Mouse (Mus musculus) neural tube, embryonic 10.5 days (tissue): ENCODE measurements around the gene Icam2.

Source experiments
- DNase-seq: peaks from one replicate; pipeline ENCODE4 v3.0.0-alpha.2; 2017; ENCODE audit warnings: low spot score; ENCODE audit errors: extremely low spot score

Gene Icam2

GRCm38 (mm10) chr11:106391546-106392188 lies 3.8 kb upstream of the Icam2 start:
- DNase-seq, result peak; percentile 68

GRCm38 (mm10) chr11:106390757-106391156 lies 2.9 kb upstream of the Icam2 start:
- DNase-seq, result no peak

- no peak for DNase-seq
Observed at GRCm38 (mm10) chr11:106389611-106390010, 1.7 kb upstream of the Icam2 start.

- DNase-seq, result no peak
Observed at GRCm38 (mm10) chr11:106387020-106387419, 855 bp downstream of the Icam2 start.

- DNase-seq, result no peak
Observed at GRCm38 (mm10) chr11:106386409-106386808, 1.5 kb downstream of the Icam2 start.

GRCm38 (mm10) chr11:106383051-106383790 lies 4.7 kb downstream of the Icam2 start:
- DNase-seq, result no peak

GRCm38 (mm10) chr11:106382424-106382823 lies 5.5 kb downstream of the Icam2 start:
- no peak for DNase-seq

GRCm38 (mm10) chr11:106381883-106382282 lies 6.0 kb downstream of the Icam2 start:
- no peak for DNase-seq

- DNase-seq, result no peak
Observed at GRCm38 (mm10) chr11:106381011-106381410, 6.9 kb downstream of the Icam2 start.

GRCm38 (mm10) chr11:106374979-106375378 lies 12.9 kb downstream of the Icam2 start:
- DNase-seq, result no peak

GRCm38 (mm10) chr11:106374559-106374958 lies 13.3 kb downstream of the Icam2 start:
- no peak for DNase-seq

- DNase-seq, result no peak
Observed at GRCm38 (mm10) chr11:106373998-106374397, 13.9 kb downstream of the Icam2 start.

GRCm38 (mm10) chr11:106366316-106366715 lies 21.6 kb downstream of the Icam2 start:
- DNase-seq, result peak; percentile 85

GRCm38 (mm10) chr11:106365366-106365765 lies 22.5 kb downstream of the Icam2 start, which contains the start of gene Prr29:
Gene Prr29 (plus strand): TSS chr11:106365472.
- no peak for DNase-seq

- DNase-seq, result peak; percentile 27
Observed at GRCm38 (mm10) chr11:106364712-106365111, 23.2 kb downstream of the Icam2 start.

GRCm38 (mm10) chr11:106359350-106359749 lies 28.5 kb downstream of the Icam2 start:
- DNase-seq, result peak; percentile 37

- DNase-seq, result no peak
Observed at GRCm38 (mm10) chr11:106355382-106356128, 32.3 kb downstream of the Icam2 start.

GRCm38 (mm10) chr11:106354181-106354580 lies 33.7 kb downstream of the Icam2 start:
- no peak for DNase-seq

GRCm38 (mm10) chr11:106353188-106353587 lies 34.7 kb downstream of the Icam2 start, which contains the start of gene Scn4a:
Gene Scn4a (minus strand): TSS chr11:106353288.
- no peak for DNase-seq

- no peak for DNase-seq
Observed at GRCm38 (mm10) chr11:106351941-106352340, 35.9 kb downstream of the Icam2 start.

- DNase-seq, result no peak
Observed at GRCm38 (mm10) chr11:106351253-106351652, 36.6 kb downstream of the Icam2 start.

GRCm38 (mm10) chr11:106350853-106351252 lies 37.0 kb downstream of the Icam2 start:
- DNase-seq, result no peak
